Mouse (Mus musculus): ENCODE results near the gene Tmem123. TPM values are rescaled to one million over a fixed set of nuclear protein-coding genes. Genes with fewer than 3 reads are reported as not detected.

The Tmem123 gene
- total RNA-seq, 4 experiments from 2014 or later: 175 to 208 (median 193) TPM

DNA sequence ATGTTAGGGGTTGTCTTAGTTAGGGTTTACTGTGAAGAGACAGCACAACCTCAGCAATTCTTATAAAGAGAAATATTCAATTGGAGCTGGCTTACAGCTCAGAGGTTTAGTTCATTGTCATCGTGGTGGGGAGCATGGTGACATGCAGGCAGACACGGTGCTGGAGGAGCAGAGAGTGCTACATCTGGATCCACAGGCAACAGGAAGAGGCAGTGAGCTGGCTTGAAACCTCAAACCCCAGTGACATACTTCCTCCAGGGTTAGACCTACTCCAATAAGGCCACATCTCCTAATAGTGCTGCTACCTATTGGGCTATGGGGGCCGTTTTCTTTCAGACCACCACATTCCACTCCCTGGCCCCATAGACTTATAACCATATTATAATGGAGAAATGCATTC, 12.1 kb downstream of the Tmem123 start:
- DNase-seq: no peak

DNA sequence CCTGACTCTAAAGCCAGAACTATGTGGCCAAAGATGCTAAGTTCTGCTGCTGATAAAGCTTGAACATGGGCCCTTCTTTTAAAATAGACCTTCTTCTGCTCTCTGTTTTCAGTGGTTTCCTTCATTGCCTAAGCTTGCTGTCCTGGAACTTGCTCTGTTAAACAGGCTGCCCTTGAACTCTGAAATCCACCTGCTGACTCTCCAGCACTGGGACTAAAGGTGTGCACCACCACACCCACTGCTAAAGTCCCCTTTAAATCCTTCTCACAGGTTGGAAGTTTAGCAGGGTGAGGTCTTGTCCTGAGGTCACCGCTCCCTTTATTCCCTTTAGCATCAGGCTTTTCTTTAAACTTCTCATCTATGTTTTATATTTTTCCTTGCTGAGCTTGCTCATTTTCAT, 13.1 kb downstream of the Tmem123 start:
- no peak for DNase-seq

DNA sequence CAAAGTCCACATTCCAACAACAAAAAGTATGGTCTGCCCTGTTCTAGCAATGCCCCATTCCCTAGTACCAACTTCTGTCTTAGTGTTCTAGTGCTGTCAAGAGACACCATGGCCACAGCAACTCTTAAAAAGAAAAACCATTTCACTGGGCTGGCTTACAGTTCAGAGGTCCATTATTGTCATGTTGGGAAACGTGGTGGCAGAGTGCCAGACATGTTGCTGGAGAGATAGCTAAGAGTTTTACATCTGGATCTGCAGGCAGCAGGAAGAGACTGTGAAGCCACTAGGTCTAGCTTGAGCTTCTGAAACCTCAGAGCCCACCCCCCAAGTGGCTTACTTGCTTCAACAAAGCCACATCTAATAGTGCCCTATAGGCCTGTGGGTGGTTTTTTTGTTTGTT, 13.8 kb downstream of the Tmem123 start:
- no peak for DNase-seq

DNA sequence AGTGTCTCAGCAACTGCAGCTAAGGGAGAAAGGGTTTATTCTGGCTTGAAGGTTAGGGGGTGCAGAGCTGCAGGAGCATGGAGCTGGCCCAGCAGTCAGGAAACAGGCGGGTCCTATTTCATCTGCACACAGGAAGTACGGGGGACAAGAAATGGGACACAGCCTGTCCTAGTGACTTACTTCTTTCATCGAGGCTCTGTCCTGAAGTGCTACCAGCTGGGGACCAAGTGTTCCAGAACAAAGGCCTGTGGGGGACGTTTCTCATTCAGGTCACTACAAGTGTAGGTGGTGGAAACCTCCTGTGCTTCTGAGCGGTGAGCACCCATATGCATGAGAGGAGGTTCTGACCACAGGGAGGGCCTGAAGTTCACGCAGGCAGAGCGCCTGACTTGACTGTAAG, 14.9 kb downstream of the Tmem123 start:
- no peak for DNase-seq

DNA sequence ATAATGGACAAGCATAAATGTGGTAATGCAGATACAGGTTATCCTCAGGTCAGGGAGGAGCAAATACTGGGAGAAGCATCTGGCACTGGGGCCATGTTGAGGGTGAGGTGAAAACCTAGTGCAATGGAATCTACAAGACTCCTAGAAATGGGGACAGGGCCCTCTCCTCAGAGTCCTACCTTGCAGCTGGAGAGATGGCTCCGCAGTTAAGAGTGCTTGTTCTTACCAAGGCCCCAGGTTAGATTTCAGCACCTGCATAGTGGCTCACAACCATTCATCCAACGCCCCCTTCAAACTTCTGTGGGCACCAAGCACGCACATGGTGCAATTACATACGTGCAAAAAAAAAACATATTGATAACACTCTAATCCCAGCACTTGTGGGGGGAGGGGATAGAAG, 15.9 kb downstream of the Tmem123 start:
- no peak for DNase-seq

DNA sequence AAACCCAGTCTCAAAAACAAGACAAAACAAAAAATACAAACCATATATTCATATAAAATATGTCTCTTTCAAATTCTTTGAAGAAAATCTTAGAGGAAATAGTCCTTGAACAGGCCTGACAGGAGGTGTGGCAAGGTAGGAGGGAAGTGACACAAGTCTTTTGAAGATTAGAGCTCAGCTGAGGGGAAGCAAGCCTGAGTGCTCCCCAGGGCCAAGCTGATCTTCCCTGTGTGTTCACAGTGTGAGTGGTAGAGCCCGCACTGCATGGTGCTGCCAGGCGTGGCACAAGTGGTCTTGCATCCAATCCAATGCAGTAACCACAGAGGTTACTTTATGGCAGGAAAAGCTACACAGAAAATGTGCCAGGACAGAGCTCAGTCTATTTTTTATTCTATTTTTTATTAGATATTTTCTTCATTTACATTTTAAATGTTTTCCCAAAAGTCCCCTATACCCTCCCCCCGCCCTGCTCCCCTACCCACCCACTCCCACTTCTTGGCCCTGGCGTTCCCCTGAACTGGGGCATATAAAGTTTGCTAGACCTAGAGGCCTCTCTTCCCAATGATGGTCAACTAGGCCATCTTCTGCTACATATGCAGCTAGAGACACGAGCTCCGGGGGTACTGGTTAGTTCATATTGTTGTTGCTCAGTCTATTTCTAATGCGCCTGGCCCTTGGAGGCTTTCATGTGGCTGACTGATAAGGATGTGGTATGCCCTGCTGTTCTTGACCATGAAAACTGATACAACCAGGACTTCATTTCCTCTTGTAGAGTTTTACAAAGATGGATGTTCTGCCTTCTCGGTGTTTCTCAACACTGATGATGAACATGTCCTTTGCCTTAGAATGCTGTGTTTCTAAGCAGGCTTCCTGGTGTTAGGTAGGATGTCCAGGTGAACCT, 16.7 kb downstream of the Tmem123 start:
- DNase-seq: no peak

DNA sequence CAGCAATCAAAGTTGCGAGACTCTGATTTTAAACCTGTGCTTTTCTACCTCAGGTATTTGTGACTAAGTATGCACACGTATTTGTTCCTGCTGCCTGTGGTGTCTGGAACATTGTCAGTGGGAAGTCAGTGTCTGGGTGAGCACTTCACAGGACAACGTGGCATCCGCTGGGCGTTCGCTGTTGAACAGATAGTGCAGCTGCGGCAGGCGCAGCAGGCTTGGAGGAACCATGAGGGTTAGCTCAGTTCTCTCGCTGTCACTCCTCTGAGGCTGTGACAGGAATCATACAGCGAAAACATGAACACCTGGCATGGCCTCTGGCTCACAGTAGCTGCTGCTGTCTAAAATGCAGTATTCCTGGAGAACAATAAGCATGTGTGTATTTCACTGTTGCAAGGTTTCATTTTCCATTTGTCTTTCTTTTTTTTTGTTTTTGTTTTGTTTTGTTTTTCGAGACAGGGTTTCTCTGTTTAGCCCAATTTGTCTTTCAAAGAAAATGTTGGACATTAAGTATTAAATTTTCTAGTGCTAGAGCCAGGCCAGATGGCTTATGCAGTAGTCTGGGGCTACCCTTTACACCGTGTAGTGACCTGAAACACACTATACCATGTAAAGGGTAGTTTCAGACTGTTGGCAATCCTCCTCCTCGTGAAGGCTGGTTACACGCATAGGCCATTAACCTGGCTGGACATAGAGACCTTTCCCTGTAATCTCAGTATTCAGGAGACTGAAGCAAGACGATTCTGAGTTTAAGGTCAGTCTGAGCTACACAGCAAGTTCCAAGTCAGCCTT, 20.2 kb downstream of the Tmem123 start:
- DNase-seq: no peak

DNA sequence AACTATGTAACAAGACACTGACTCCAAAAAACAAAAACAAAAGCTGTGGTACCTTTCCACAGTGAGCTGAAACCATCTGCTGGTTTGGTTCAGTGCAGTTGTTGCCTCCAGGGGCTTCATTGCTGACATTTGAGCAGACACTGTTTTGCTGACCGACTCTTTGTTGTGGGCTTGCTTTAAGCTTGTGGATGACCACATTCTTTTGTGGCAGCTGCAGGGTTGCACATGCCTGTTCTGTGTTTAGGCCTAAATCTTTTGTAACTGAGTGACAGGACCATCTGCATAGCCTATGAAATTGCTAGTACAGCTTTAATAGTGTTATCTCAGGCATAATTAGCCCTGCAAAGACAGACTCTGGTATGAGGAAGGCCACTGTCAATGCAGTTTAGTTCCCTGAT, 20.8 kb downstream of the Tmem123 start:
- no peak for DNase-seq

DNA sequence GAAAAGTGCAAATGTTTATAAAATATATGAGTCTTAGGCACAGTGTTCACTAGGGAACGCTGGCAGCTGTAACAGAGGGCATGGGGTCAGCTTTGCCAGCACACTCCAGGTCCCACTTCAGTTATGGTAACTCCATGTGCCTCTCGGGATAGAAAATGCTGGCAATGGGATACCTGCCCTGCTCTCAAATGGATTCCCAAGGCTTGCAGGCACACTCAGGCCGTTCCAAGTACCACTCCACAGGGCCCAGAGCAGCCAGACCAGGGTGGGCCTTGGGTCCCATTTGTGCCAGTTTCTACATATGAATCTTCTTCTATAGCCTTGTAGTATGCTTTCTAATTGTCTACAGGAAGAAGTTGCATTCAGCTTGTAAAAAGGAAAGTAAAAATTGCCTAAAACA, 21.6 kb downstream of the Tmem123 start:
- DNase-seq: no peak

DNA sequence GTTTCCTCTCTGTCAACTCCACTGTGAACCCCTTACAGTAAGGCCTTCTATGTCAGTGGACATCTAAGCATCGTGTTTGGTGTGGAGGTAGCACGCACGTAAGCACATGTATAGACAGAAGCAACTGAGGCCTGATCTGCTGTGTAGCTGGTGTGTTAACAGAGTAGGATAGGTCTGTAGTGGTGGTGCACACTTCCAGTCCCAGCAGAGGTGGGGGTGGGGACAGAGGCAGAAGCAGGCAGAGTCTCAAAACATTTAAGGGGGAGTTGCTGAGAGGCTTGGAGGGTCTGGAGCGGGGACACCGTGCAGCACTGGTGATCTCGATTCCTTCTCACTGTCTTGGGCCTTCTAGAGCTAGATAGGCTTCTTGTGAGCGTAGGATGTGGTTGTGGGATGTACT, 22.2 kb downstream of the Tmem123 start:
- no peak for DNase-seq

DNA sequence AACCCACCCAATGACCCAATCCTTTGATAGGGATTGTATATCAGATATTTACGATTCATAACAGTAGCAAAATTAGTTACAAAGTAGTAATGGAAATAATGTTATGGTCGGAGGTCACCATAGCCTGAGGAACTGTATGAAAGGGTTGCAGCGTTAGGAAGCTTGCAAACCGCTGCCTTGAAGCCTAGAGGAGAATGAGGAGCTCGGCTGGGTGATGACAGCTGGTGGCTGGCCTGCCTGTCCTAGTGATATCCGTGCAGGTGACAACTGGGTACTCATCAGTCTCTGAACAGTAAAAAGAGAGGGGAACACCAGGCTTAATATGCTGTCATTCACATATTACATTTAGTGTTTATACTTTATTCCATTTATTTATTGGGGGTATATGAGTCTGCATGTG, 24.6 kb downstream of the Tmem123 start:
- DNase-seq: no peak

DNA sequence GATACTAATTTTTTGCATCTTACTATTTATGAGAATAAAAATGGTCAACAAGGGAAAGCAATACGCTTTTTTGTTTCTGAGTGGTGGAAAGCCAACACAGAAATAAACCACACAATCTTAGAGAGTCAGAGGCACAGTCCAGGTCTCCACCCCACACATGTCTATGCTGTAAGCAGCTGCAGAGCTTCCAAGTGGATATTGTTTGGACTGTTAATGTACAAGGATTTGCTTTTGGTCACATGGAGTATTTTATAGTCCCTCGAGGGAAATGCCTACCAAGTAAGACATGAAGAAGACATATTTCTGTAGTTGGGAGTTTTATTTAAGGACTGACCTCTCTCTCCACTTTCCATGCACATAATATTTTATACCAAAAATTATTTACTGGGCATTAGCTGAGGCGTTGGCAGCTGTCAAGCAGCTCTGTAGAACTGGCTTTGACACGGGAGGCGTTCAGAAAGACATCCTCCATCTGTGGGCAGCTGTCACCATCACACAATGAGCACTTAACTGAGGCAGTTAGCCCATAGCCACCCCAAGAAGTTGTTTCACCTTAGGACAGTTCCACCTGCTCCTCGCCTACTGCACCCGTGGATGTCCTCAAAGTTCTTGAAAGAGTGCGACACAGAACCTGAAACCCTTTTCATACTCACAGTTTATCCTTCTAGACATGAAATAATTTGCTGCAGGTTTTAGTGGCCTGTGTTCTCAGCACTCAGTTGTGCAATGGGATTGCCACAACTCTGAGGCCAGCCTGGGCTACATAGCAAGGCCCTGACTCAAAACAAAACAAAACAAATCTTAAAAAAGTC, 26.1 kb downstream of the Tmem123 start:
- no peak for DNase-seq

DNA sequence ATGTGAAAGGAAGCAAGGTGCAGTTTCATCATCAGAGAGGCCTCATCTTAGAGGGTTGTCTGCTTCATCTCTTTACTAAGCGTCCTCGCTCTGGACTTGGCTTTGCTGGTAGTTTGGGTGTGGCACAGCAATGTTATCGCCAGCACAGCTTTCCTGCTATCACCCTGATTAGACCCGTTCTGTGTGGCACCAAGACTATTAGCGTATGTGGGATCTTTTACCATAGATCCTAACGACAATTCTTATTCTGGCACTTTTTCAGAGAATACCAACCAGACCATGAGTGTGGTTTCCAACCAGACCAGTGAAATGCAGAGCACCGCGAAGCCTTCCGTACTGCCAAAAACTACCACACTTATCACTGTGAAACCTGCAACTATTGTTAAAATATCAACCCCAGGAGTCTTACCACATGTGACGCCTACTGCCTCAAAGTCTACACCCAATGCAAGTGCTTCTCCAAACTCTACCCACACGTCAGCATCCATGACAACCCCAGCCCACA, 26.8 kb downstream of the Tmem123 start:
- DNase-seq: no peak

DNA sequence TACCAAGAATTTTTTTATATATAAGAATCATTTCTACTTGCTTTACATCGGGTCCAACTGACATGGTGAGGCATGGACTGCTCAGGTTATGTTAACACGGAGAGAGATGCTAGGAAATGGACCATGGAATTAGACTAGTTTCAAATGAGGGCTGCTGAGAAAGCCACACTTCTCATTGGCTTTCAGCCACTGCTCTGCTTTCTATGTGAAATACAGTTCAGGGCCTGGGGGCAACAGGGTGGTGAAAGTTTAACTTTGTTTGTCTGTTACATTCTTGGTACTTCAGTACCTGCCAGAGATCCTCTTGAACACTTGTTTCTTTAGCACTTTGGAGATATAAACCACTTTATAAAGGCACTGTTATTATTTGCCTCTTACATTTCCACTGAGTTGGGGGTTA, 29.7 kb downstream of the Tmem123 start:
- no peak for DNase-seq

DNA sequence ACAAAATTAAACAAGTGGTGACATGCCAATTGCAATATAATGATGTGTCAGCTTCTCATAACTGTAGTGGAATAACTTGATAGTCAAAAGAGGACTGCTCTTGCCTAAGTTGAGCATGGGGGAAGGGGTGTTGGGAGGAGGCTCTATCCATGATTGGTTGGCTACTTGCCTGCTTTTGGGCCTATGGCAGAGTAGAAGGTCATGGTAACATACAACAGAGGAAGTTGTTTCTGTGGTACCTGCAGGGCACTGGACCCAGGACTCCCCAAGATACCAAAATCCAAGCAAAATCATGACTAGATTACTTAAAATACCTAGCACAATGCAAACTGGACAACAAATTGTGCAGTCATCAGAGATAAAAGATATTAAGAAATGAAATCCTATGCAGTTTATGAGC, 31.7 kb downstream of the Tmem123 start:
- no peak for DNase-seq

DNA sequence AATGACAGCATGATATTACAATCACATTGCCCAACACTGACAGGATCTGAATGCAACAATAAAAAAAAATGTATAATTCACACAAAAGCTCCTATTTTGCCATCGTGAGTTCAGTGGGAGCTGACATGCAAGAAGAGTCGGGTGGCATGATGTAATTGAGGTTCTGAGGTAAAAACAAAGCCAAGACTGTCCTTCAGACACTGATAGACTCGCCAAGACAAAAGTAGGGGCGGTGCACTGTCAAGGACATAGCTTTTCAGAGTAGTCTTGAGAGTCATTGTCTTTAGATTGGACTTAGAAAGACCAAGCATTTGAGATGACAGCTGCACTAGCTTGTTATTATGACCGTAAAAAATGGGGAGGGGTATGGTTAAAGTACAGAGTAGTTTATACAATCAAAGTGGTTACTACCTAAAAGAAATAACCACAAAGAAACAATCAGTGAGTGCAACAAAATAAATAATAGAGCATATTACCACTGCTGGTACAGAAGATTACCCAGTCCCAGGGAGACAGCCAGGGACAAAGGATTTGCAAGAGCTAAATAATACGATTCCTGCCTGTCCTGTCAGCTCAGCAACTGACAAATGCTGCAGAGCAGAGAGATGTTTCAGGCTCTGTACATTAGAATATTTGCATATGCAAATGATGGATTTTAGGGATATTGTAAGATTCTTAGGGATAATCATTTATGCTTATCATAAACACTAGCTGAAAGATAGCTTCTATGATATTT, 32.5 kb downstream of the Tmem123 start:
- no peak for DNase-seq

DNA sequence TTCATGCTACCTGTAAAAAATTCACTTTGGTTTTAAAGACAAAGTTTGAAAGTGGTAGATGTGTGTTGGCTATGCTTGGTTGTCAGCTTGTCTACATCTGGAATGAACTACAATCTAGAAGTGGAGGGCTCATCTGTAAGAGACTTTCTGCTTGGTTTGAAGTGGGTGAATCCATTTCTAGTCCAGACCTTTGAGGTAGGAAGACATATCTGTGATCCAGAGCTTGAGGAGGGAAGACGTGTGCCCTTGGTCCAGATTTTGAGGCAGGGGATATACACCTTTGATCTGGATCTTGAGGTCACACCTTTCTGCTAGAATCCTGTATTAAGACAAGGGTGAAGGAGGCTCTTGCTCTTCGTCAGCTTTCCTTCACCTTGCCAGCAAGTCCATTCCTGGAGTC, 33.7 kb downstream of the Tmem123 start:
- DNase-seq: no peak

DNA sequence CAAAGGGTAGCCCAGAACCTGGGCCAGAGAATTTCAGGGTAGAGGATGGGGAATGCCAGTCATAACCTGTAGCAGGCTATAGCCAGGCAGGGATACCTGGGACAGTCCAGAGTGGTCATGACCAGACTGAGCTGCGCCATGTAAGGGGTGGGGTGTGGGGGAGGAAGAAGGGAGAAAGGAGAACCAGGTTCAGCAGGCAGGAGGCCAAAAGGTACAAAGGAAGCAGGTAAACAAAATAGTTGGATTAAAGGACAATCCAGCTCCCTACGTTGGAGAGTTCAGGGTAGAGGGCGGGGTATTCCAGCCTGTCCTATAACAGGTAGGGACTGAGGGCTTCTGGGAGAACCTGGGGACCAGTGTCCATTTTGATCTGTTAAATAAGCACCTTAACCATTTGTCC, 34.7 kb downstream of the Tmem123 start:
- DNase-seq: no peak

DNA sequence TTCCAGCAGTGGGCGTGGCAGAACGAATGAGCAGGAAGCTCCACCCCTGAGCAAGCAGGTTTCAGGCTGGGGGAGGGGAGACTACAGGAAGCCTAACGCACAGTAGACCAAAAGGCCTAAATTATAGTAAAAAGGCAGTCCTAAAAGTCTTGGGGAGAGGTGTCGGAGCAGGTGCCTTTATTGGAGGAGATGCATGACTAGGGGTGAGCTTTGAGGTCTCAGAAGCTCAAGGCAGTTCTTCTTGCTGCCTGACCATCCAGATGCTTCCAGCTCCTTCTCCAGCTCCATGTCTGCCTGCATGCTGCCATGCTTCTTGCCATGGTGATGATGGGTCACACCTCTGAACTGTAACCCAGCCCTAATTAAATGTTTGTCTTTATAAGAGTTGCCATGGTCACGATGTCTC, 41.3 kb downstream of the Tmem123 start:
- DNase-seq: no peak

DNA sequence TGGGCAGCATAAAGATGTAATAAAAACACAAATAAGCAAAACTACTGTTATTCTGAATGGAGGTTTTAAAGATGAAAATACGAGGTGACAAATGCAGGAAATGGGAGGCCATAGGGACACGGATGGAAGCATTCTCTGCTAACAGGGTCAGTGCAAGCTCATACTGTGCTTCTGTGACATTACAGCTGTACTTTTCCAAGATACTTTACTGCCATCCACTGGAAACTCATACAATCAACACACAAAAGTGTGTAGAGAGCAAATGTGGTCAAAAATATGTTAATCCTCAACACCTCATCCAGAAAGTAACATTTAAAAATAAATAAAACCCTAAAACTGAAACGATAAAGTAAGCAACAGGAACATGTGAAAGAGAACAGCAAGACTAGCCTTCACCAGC, 58.9 kb downstream of the Tmem123 start:
- no peak for DNase-seq

DNA sequence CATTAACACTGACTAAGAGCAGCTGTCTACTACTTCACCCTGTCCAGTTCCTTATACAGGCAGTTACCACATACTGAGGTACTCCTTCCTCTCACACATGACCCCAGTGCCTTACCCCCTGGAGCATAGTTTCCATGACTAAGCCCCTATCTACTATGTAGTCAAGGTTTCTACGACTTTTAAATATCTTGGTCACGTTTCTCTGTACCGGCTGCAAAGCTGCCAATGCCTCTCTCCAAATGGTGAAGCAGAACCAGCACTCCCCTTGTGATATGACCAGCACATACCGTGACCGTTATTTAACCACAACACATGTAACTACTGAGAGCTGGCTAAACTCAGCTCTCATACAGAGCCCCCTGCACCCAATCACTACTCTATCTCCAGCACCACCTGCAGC, 61.1 kb downstream of the Tmem123 start:
- no peak for DNase-seq

DNA sequence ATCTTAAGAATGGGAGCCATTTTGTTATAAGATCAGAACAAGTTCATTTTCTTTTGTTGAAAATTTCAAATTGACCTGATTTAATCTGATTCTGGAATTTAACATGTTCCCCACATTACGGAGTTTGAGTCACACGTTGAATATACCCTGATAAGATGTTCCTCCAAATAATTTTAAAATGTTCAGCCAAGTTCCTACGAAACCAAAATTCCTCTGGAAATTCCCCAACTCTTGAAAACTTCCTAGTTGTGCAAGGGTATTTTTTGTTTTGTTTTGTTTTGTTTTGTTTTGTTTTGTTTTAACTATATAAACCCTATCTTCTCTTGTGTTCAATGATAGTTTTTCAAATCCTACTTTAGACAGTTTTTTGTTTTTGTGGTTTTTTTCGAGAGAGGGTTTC, 64.9 kb downstream of the Tmem123 start:
- DNase-seq: no peak
